Mouse (Mus musculus): ENCODE data around the gene H2-T23.

GRCm38 (mm10) chr17:36021309-36021708 is 11.3 kb downstream of the H2-T23 start:
- TF ChIP-seq MAX (IDR thresholded peaks at IDR 0.05; ENCODE audit: low read depth), result no peak
- no peak for TF ChIP-seq E2F4 (IDR thresholded peaks at IDR 0.05; ENCODE audit: insufficient read depth)
- TF ChIP-seq POLR2AphosphoS2 (IDR thresholded peaks at IDR 0.05; ENCODE audit: insufficient read length, low read depth), result no peak
- TF ChIP-seq USF1 (IDR thresholded peaks at IDR 0.05; ENCODE audit: low read depth), result no peak
- no peak for TF ChIP-seq POLR2A (IDR thresholded peaks at IDR 0.05; ENCODE audit: insufficient read length, low read depth)
- no peak for TF ChIP-seq CEBPB (IDR thresholded peaks at IDR 0.05; ENCODE audit: insufficient read depth, poor library complexity, severe bottlenecking)
